8 mouse cellular contexts compared by ENCODE assay signal in genomic region chr7:132753518-132754388, GRCm38 (mm10). TPM values are rescaled to one million over a fixed set of nuclear protein-coding genes. Genes with fewer than 3 reads are reported as not detected.
DNase-seq lines count a peak whose midpoint lies in the region; ATAC-seq lines count a peak whose summit lies in the region.

No protein-coding gene starts in this region.

- ATAC-seq in kidney, embryonic 14.5 days (ENCODE audit: low FRiP score, low TSS enrichment) = no peak
- ATAC-seq in embryonic facial prominence, embryonic 12.5 days (ENCODE audit: insufficient number of reproducible peaks, insufficient read depth, low FRiP score, low TSS enrichment) = peak; percentile 61; the same call in 1 of the 2 replicates

- DNase-seq in kidney, postnatal 14 days = no peak
- peak; percentile 46 for DNase-seq in hindbrain, embryonic 10.5 days (ENCODE audit: low spot score)
- DNase-seq in mesoderm, embryonic 11.5 days (ENCODE audit: low read depth, low spot score) = peak; percentile 45
- DNase-seq in frontal cortex, adult 2 months (ENCODE audit: extremely low spot score in 1 of 2, low spot score in 1 of 2) = no peak
- DNase-seq in right cerebral cortex, postnatal 14 days = no peak
- no peak for DNase-seq in left cerebral cortex, adult 9 months (ENCODE audit: low spot score in 2 of 2)

- no peaks in the 10 kb centered on the region for H3K9me3 ChIP-seq in kidney, embryonic 14.5 days (ENCODE audit: control insufficient read depth, low read length)
- no peaks in the 10 kb centered on the region for H3K9me3 ChIP-seq in embryonic facial prominence, embryonic 12.5 days
- no peaks in the 10 kb centered on the region for H3K9me3 ChIP-seq in hindbrain, embryonic 10.5 days

- peaks cover 9% of the 10 kb centered on the region; the same call in 1 of the 2 replicates for H3K4me1 ChIP-seq in kidney, embryonic 14.5 days (ENCODE audit: control insufficient read depth, insufficient read depth, low read length)
- peaks cover 26% of the 10 kb centered on the region for H3K4me1 ChIP-seq in embryonic facial prominence, embryonic 12.5 days
- H3K4me1 ChIP-seq in hindbrain, embryonic 10.5 days (replicated peaks) = peaks cover 22% of the 10 kb centered on the region

- peaks cover 13% of the 10 kb centered on the region for H3K36me3 ChIP-seq in kidney, embryonic 14.5 days (ENCODE audit: control insufficient read depth, insufficient read depth, low read length)
- peaks cover 20% of the 10 kb centered on the region for H3K36me3 ChIP-seq in embryonic facial prominence, embryonic 12.5 days
- peaks cover 47% of the 10 kb centered on the region for H3K36me3 ChIP-seq in hindbrain, embryonic 10.5 days

- H3K27ac ChIP-seq in kidney, embryonic 14.5 days (ENCODE audit: low read depth, low read length) = peak overlapping the region; percentile 12; the same call in 1 of the 2 replicates
- peak overlapping the region; percentile 87 for H3K27ac ChIP-seq in embryonic facial prominence, embryonic 12.5 days
- H3K27ac ChIP-seq in hindbrain, embryonic 10.5 days = peak overlapping the region; percentile 75

- no peak overlapping the region for H3K4me3 ChIP-seq in kidney, embryonic 14.5 days (ENCODE audit: low read length)
- H3K4me3 ChIP-seq in embryonic facial prominence, embryonic 12.5 days = no peak overlapping the region
- H3K4me3 ChIP-seq in hindbrain, embryonic 10.5 days = no peak overlapping the region

- no peak overlapping the region for H3K4me2 ChIP-seq in kidney, embryonic 14.5 days (replicated peaks; ENCODE audit: low read depth, low read length)
- no peak overlapping the region for H3K4me2 ChIP-seq in embryonic facial prominence, embryonic 12.5 days (replicated peaks)

- H3K9ac ChIP-seq in kidney, embryonic 14.5 days (ENCODE audit: low read depth, low read length) = no peak overlapping the region
- no peak overlapping the region for H3K9ac ChIP-seq in embryonic facial prominence, embryonic 12.5 days

- 61% methylated on average over 4 of the region's 4 CpGs for whole genome bisulfite sequencing in kidney, embryonic 14.5 days
- 37% methylated on average over 4 of the region's 4 CpGs for WGBS in embryonic facial prominence, embryonic 12.5 days
- WGBS in hindbrain, embryonic 10.5 days = 61% methylated on average over 4 of the region's 4 CpGs

- H3K27me3 ChIP-seq in kidney, embryonic 14.5 days (ENCODE audit: control insufficient read depth, insufficient read depth, low read length) = no peaks in the 10 kb centered on the region
- no peaks in the 10 kb centered on the region for H3K27me3 ChIP-seq in embryonic facial prominence, embryonic 12.5 days
- H3K27me3 ChIP-seq in hindbrain, embryonic 10.5 days (ENCODE audit: insufficient read depth, poor library complexity, severe bottlenecking) = no peaks in the 10 kb centered on the region

RNA-seq across cellular contexts. Expression of gene Fam53b, which starts 59.9 kb away (rescaled TPM):
- polyA plus RNA-seq in kidney, embryonic 14.5 days (2014; fragmentation: Nextera tagmentation; extraction: Ambion mirVana) = 17.0 and 22.1 TPM in 2 replicates
- 23.6 and 27.0 TPM in 2 replicates for polyA plus RNA-seq in embryonic facial prominence, embryonic 12.5 days (2016; fragmentation: Nextera tagmentation; extraction: Ambion mirVana)
- 25.5 and 27.7 TPM in 2 replicates for polyA plus RNA-seq in hindbrain, embryonic 10.5 days (2016; fragmentation: Nextera tagmentation; extraction: Ambion mirVana)
- polyA plus RNA-seq in frontal cortex, adult 2 months (2012; rRNA removed) = 14.7 and 18.2 TPM in 2 replicates

Comparison
In these comparisons a context has a peak if more than half of its experiments do, and no peak if none do; other contexts are left out.
1. H3K27ac ChIP-seq: peak in every context shown above with its lines; median percentile 87 in embryonic facial prominence, embryonic 12.5 days; 75 in hindbrain, embryonic 10.5 days; 12 in kidney, embryonic 14.5 days.
2. DNase-seq: peak in hindbrain, embryonic 10.5 days (single experiment) and mesoderm, embryonic 11.5 days (single experiment); none in kidney, postnatal 14 days (single experiment), frontal cortex, adult 2 months (0 of 2), right cerebral cortex, postnatal 14 days (single experiment) and left cerebral cortex, adult 9 months (0 of 2).